Comparison of ENCODE assay signal across 8 mouse cellular contexts in genomic region chr12:25095974-25096639, GRCm38 (mm10). TPM values are rescaled to one million over a fixed set of nuclear protein-coding genes. Genes with fewer than 3 reads are reported as not detected.
A peak's percentile ranks its signal among the peaks of the same experiment; 100 is the strongest.
DNase-seq lines count a peak whose midpoint lies in the region; ATAC-seq and TF ChIP-seq lines count a peak whose summit lies in the region.

No protein-coding gene starts in this region.

- no peak for ATAC-seq in G1E (ENCODE audit: extremely low read depth, insufficient number of reproducible peaks, low FRiP score, poor library complexity, severe bottlenecking)
- peak; percentile 90 for ATAC-seq in forebrain, embryonic 16.5 days
- ATAC-seq in neural tube, embryonic 14.5 days (ENCODE audit: low read depth): peak; percentile 90

- no peak for TF ChIP-seq CTCF in G1E (IDR thresholded peaks at IDR 0.05; ENCODE audit: low read depth, low read length)
- TF ChIP-seq CTCF in testis, adult 2 months (IDR thresholded peaks at IDR 0.05; ENCODE audit: control insufficient read depth, insufficient read depth, insufficient replicate concordance, low read depth, low read length): no peak

- intact Hi-C loops in heart, postnatal 36 days (cut with DNase I): loop anchor here (5.0 to 10.0 kb wide), 4 partner anchors 136 to 1349 kb away; no protein-coding TSS in a partner anchor

- H3K27me3 ChIP-seq in G1E (ENCODE audit: insufficient read depth, low read length): no peaks in the 10 kb centered on the region; the same call in 1 of the 2 replicates
- no peaks in the 10 kb centered on the region for H3K27me3 ChIP-seq in forebrain, embryonic 16.5 days (replicated peaks; ENCODE audit: control insufficient read depth, insufficient read depth, low read length)
- H3K27me3 ChIP-seq in neural tube, embryonic 14.5 days (ENCODE audit: control insufficient read depth, insufficient read depth, low read length): no peaks in the 10 kb centered on the region
- peaks cover 2% of the 10 kb centered on the region; the same call in 1 of the 2 replicates for H3K27me3 ChIP-seq in testis, adult 2 months (ENCODE audit: control insufficient read depth, insufficient read depth, low read length)

- H3K27ac ChIP-seq in forebrain, embryonic 16.5 days (ENCODE audit: low read length): peak overlapping the region; percentile 86
- peak overlapping the region; percentile 94 for H3K27ac ChIP-seq in neural tube, embryonic 14.5 days (ENCODE audit: low read depth, low read length)
- H3K27ac ChIP-seq in testis, adult 2 months (ENCODE audit: control insufficient read depth, insufficient read depth, low read depth, low read length): peak overlapping the region; percentile 78

- peak; percentile 75 for TF ChIP-seq POLR2A in testis, adult 2 months (IDR thresholded peaks at IDR 0.05; ENCODE audit: control insufficient read depth, low read depth, low read length)

- H3K36me3 ChIP-seq in G1E (replicated peaks): no peaks in the 10 kb centered on the region
- no peaks in the 10 kb centered on the region for H3K36me3 ChIP-seq in forebrain, embryonic 16.5 days (ENCODE audit: control insufficient read depth, insufficient read depth)
- H3K36me3 ChIP-seq in neural tube, embryonic 14.5 days (ENCODE audit: control insufficient read depth, insufficient read depth, low read length): no peaks in the 10 kb centered on the region
- no peaks in the 10 kb centered on the region for H3K36me3 ChIP-seq in testis, adult 2 months (ENCODE audit: control insufficient read depth, insufficient read depth, low read length)

- 0 out of 2 replicates have a peak overlapping the region, but pooled peaks have one; percentile 3 for H3K4me3 ChIP-seq in G1E (ENCODE audit: low read depth, low read length)
- peak overlapping the region; percentile 95 for H3K4me3 ChIP-seq in forebrain, embryonic 16.5 days (replicated peaks; ENCODE audit: low read length)
- H3K4me3 ChIP-seq in neural tube, embryonic 14.5 days (ENCODE audit: low read depth, low read length): peak overlapping the region; percentile 71
- peak overlapping the region; percentile 79 for H3K4me3 ChIP-seq in testis, adult 2 months (ENCODE audit: control insufficient read depth, low read depth, low read length)

- no peak for DNase-seq in G1E (ENCODE audit: low spot score)
- DNase-seq in cerebellum, adult 18-20 months: peak; percentile 93 to 98
- DNase-seq in heart, postnatal 36 days: peak; percentile 96 to 98
- DNase-seq in layer of hippocampus, adult 18-20 months (ENCODE audit: low spot score in 2 of 2): peak; percentile 97 to 99
- DNase-seq in lung, adult 18-20 months: peak; percentile 99

- peak overlapping the region; percentile 97 for H3K4me2 ChIP-seq in forebrain, embryonic 16.5 days (ENCODE audit: low read length)
- H3K4me2 ChIP-seq in neural tube, embryonic 14.5 days (ENCODE audit: low read depth, low read length): peak overlapping the region; percentile 91

- peaks cover 50% of the 10 kb centered on the region for H3K9me3 ChIP-seq in G1E (replicated peaks)
- no peaks in the 10 kb centered on the region for H3K9me3 ChIP-seq in forebrain, embryonic 16.5 days (ENCODE audit: control insufficient read depth, low read length)
- no peaks in the 10 kb centered on the region for H3K9me3 ChIP-seq in neural tube, embryonic 14.5 days (ENCODE audit: control insufficient read depth, low read length)

- no peaks in the 10 kb centered on the region for H3K4me1 ChIP-seq in G1E (ENCODE audit: insufficient read depth, low read depth, low read length)
- peaks cover 60% of the 10 kb centered on the region for H3K4me1 ChIP-seq in forebrain, embryonic 16.5 days (replicated peaks; ENCODE audit: control insufficient read depth, insufficient read depth, low read length)
- peaks cover 45% of the 10 kb centered on the region for H3K4me1 ChIP-seq in neural tube, embryonic 14.5 days (ENCODE audit: control insufficient read depth, insufficient read depth, low read length)
- peaks cover 47% of the 10 kb centered on the region for H3K4me1 ChIP-seq in testis, adult 2 months (ENCODE audit: control insufficient read depth, insufficient read depth, low read length)

- 0% methylated on average over 41 of the region's 41 CpGs for WGBS in forebrain, embryonic 16.5 days
- under 1% methylated on average over 41 of the region's 41 CpGs for WGBS in neural tube, embryonic 14.5 days

- H3K9ac ChIP-seq in forebrain, embryonic 16.5 days (replicated peaks; ENCODE audit: low read depth, low read length): peak overlapping the region; percentile 76
- H3K9ac ChIP-seq in neural tube, embryonic 14.5 days (replicated peaks; ENCODE audit: low read depth, low read length): peak overlapping the region; percentile 67

RNA-seq across cellular contexts. Expression of gene Id2, which starts 0.8 kb away (rescaled TPM):
- total RNA-seq in G1E (2014; fragmentation: Nextera tagmentation): not detected in 2 replicates
- 0.11 TPM in 1 of 2 replicates, not detected in the other for total RNA-seq in G1E (2017)
- polyA plus RNA-seq in G1E (2012): not detected in 2 replicates
- 592 and 764 TPM in 2 replicates for polyA plus RNA-seq in forebrain, embryonic 16.5 days (2015; fragmentation: Nextera tagmentation; extraction: Ambion mirVana)
- total RNA-seq in heart, postnatal 36 days (2021): 10 to 100 TPM; 13.0 TPM
- 10 to 100 TPM; 84.9 to 98.6 TPM for total RNA-seq in layer of hippocampus, adult 18-20 months (2021)
- 371 and 388 TPM in 2 replicates for polyA plus RNA-seq in neural tube, embryonic 14.5 days (2014; fragmentation: Nextera tagmentation; extraction: Ambion mirVana)
- 7.6 and 14.4 TPM in 2 replicates for polyA plus RNA-seq in testis, adult 2 months (2012; rRNA removed)

Comparison
In these comparisons a context has a peak if more than half of its experiments do, and no peak if none do; other contexts are left out.
1. H3K4me3 ChIP-seq: peak in every context shown above with its lines; median percentile 95 in forebrain, embryonic 16.5 days; 79 in testis, adult 2 months; 71 in neural tube, embryonic 14.5 days; 3 in G1E.
2. RNA of gene Id2, which starts 0.8 kb away (polyA plus RNA-seq): 592 to 764 TPM in forebrain, embryonic 16.5 days and 371 to 388 TPM in neural tube, embryonic 14.5 days; 7.6 to 14.4 TPM in testis, adult 2 months and not detected in G1E; every median in the first group is over 10 times any median in the second.
3. Peak in every context shown above with its lines, with median percentiles within 50 percentile points of each other: H3K27ac ChIP-seq.